Mouse (Mus musculus) layer of hippocampus, adult 9-11 months (tissue): Measurements from ENCODE around the gene Myh3.
"Not testable (repeated sequence)": the region's sequence is repeated elsewhere in the genome, so short reads cannot be mapped to it uniquely, and the experiment has no call there.

Experiments
- DNase-seq: peaks from one replicate; pipeline ENCODE4 v3.0.0; 2022

Gene Myh3

GRCm38 (mm10) chr11:67078888-67079287 lies 788 bp downstream of the Myh3 start:
- DNase-seq = no peak

DNA sequence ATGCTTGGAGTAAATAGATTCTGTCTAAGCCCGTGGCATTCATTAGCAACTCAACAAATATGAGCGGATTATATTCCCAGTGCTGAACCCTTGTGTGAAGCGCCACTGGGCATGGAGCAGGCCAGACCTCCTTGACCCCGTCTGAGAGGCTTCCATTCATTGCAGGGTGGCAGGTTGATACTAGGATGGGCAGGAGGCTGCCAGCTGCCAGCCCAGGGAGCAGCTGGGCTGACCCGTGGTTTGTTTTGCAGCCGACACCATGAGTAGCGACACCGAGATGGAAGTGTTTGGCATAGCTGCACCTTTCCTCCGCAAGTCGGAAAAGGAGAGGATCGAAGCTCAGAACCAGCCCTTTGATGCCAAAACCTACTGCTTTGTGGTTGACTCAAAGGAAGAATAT lies 1.6 kb downstream of the Myh3 start:
- DNase-seq = no peak

- DNase-seq = peak; percentile 37
Measured at GRCm38 (mm10) chr11:67080168-67080567, 2.1 kb downstream of the Myh3 start.

DNA sequence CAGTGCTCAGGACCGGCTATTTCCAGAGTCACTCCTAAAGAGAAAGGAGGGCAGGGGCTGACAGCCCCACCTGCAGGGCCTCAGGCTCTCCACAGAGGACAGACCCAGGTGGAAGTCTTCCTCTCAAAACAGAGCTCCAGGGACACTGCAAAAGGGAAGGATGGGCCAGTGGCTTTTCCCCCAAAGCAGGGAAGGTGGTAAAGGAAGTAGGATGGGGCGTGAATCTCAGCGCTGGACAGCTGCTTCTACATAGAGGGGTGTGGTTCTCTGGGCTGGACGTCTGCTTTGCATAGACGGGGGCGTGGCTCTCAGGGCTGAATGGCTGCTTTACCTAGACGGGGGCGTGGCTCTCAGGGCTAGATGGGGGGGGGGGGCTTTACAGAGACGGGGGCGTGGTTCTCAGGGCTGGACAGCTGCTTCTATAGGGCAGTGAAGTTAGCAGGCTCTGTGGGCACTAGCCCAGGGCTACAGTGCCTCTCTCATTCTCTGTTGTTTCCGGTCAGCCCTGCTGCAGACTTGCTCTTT lies 3.1 kb downstream of the Myh3 start:
- no peak for DNase-seq

- DNase-seq = no peak
Measured at GRCm38 (mm10) chr11:67082188-67082587, 4.1 kb downstream of the Myh3 start.

- DNase-seq = no peak
Measured at GRCm38 (mm10) chr11:67082793-67083192, 4.7 kb downstream of the Myh3 start.

DNA sequence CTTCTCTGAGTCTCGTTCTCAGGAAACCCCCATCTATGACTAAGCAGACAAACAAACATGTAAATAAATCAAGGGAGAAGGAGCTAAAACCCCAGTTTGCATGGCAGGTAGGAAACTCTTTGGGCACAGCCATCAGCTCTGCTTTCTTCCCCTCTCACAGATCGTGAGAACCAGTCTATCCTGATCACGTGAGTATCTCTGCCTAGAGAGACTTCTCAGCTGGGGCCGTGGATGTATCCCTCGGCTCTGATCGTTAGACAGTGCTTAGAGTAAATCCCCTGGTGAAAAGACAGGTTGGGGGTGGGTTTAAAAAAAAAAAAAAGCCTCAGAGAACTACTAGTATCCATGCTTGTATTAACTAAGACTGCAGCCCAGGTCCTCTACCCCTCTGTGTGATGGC lies 5.1 kb downstream of the Myh3 start:
- DNase-seq = no peak

DNA sequence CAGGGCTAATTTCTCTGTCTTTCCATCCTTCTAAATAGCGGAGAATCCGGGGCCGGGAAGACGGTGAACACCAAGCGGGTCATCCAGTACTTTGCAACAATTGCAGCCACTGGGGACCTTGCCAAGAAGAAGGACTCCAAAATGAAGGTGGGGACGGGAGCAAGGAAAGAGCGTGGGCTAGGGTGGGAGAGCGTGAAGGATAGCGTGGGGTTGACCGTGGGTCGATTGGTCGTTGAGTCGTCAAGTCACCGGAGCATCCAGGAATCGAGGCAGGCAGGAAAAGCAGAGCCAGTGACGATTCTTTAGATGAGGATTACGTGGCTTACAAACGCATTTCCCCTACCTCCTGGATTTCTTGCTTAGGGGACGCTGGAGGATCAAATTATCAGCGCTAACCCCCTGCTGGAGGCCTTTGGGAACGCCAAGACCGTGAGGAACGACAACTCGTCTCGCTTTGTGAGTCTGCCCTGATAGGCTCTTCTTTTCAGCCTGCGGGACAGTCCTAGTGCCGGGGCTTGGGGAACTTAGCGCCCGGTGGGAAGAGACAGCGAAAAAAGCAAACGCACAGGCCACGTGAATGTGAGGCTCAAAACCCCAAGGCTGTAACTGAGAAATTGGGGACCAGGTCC lies 5.7 kb downstream of the Myh3 start:
- no peak for DNase-seq

DNA sequence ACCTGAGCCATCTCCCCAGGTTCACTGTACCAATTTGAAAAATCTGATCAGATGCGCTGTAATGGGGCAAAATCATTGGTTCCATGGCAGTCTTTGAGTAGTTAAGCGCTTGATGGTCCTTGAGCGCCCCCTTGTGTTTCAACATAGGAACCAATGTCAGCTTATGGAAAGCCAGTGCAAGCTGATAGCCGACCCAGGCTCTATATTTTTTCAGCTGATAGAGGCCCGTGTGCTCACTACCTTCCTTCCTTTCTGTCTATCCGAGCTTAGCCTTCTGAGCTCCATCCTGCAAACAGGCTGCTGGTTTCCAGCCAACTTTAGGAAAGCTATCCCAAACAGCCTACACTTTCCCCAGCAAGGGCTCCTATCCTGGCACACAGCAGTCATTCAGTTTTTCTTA lies 7.4 kb downstream of the Myh3 start:
- DNase-seq = peak; percentile 73

DNA sequence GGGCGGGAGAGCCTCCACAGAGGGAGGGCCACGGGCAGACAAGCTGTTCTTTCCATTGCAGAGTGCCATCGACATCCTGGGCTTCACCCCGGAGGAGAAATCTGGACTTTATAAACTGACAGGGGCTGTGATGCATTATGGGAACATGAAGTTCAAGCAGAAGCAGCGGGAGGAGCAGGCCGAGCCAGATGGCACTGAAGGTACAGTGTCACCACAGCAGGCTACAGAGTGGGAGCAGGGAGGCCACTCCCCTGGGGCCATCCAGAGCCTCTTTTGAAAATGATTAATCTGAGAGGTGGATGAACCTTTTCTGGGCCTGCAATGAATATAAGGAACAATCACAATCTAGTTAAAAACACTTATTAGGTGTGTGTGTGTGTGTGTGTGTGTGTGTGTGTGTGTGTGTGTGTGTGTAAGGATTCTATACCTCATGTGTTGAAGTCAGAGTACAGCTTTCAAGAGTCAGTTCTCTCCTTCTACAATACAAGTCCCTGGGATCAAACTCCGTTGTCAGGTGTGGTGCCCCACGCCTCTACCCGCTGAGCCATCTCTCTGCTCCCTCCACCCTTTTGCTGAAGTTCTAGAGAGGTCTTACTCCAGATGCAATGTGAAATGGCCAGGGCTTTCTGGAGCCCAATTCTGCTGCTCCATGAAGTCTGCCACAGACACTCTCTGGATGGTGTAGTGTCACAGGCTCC lies 8.5 kb downstream of the Myh3 start:
- DNase-seq = no peak

- no peak for DNase-seq
Measured at GRCm38 (mm10) chr11:67087225-67087624, 9.1 kb downstream of the Myh3 start.

DNA sequence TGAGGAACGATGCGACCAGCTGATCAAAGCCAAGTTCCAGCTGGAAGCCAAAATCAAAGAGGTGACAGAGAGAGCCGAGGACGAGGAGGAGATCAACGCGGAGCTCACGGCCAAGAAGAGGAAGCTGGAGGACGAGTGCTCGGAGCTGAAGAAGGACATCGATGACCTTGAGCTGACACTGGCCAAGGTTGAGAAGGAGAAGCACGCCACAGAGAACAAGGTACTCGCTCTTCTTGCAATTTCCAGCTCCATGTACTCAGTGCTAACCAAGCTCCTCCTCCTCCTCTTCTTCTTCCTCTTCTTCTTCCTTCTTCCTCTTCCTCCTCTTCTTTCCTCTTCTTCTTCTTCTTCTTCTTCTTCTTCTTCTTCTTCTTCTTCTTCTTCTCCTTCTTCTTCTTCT lies 14.3 kb downstream of the Myh3 start:
- not testable (repeated sequence) for DNase-seq

GRCm38 (mm10) chr11:67093201-67093600 lies 15.1 kb downstream of the Myh3 start:
- no peak for DNase-seq

- no peak for DNase-seq
Measured at GRCm38 (mm10) chr11:67093652-67094051, 15.6 kb downstream of the Myh3 start.

- no peak for DNase-seq
Measured at GRCm38 (mm10) chr11:67094470-67094869, 16.4 kb downstream of the Myh3 start.

- no peak for DNase-seq
Measured at GRCm38 (mm10) chr11:67097709-67098108, 19.6 kb downstream of the Myh3 start.

- DNase-seq = peak; percentile 79
Measured at GRCm38 (mm10) chr11:67098427-67098826, 20.3 kb downstream of the Myh3 start.

DNA sequence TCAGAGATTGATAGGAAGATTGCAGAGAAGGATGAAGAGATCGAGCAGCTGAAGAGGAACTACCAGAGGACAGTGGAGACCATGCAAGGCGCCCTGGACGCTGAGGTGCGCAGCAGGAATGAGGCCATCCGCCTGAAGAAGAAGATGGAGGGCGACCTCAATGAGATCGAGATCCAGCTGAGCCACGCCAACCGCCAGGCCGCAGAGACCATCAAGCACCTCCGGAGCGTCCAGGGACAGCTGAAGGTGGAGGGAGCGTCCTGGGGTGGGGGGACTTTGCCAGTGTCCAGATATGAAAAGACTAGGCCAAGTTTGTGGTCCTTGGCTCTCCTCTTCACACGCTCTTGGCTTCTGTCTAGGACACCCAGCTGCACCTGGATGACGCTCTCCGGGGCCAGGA lies 21.1 kb downstream of the Myh3 start:
- DNase-seq = no peak

- peak; percentile 22 for DNase-seq
Measured at GRCm38 (mm10) chr11:67100169-67100568, 22.1 kb downstream of the Myh3 start.

- DNase-seq = no peak
Measured at GRCm38 (mm10) chr11:67101713-67102112, 23.6 kb downstream of the Myh3 start.

DNA sequence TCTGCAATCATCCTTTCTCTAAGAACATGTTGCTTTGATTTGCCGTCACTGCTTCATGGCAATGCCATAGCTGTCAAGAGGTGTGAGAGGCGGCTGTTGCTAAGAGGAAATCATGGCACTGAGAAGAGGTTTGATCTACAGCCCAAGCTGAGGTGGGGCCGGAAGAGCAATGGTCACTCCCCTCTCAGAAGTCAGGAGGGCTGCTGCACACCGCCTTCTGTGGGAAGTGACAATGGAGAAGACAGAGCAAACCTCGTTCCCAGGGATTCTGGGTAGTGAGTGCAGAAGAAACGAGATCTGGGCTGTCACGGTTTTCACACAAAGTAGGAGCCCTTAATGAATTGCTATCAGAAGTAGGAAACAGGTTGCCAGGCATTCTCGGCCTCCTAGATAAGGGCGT lies 25.2 kb downstream of the Myh3 start:
- no peak for DNase-seq

- no peak for DNase-seq
Measured at GRCm38 (mm10) chr11:67104242-67104641, 26.1 kb downstream of the Myh3 start.

- DNase-seq = no peak
Measured at GRCm38 (mm10) chr11:67104714-67105113, 26.6 kb downstream of the Myh3 start.

DNA sequence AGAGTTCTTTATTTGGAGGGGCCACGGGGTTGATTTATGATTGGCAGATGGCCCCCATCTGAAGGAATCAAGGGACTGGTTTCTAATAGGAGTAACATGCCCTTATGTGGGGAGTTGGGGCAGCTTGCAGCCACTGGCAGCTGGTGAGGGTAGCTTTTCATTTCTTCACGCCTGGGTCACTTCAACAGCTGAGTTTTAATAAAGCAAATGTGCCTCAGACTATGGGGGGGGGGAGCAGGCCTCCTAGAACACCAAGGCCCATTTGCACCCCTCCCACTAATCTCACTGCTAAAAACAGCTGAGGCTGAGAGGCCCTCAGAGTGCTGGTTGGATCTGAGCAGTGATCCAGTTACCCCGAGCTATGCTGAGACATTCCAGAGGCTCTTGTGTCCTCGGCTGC lies 27.6 kb downstream of the Myh3 start:
- no peak for DNase-seq

GRCm38 (mm10) chr11:67106973-67107372 lies 28.9 kb downstream of the Myh3 start:
- no peak for DNase-seq
